Mouse (Mus musculus) kidney, postnatal 0 days (tissue): ENCODE results near the gene Erc2. TPM values are rescaled to one million over a fixed set of nuclear protein-coding genes. Genes with fewer than 3 reads are reported as not detected.

Experiments
- ATAC-seq: fragments of 200-750 bp; cut with Nextera tagmentation; replicated peaks from 2 replicates; pipeline ENCODE4 v1.8.0; 2017; ENCODE audit warnings: low read depth, moderate number of reproducible peaks, moderate TSS enrichment, moderate library complexity; ENCODE audit not compliant: low FRiP score
- DNase-seq: peaks from one replicate; pipeline ENCODE4 v3.0.0-alpha.2; 2016; ENCODE audit warnings: low spot score
- H3K27ac ChIP-seq: fragments of 300-500 bp; sonication (generic); 2 replicates; pipeline ENCODE4 v1.5.1; 2014; ENCODE audit warnings: mild to moderate bottlenecking
- H3K27me3 ChIP-seq: fragments of 300-500 bp; sonication (generic); 2 replicates; pipeline ENCODE4 v1.6.1; 2014; ENCODE audit warnings: low read length, mixed read lengths; ENCODE audit not compliant: insufficient read depth
- H3K36me3 ChIP-seq: fragments of 300-500 bp; sonication (generic); 2 replicates; pipeline ENCODE4 v1.6.1; 2014; ENCODE audit warnings: low read length, mixed read lengths; ENCODE audit not compliant: insufficient read depth
- H3K4me1 ChIP-seq: fragments of 300-500 bp; sonication (generic); replicated peaks from 2 replicates; pipeline ENCODE4 v1.6.1; 2014; ENCODE audit warnings: antibody characterized with exemption, low read length, mixed read lengths; ENCODE audit not compliant: insufficient read depth
- H3K4me2 ChIP-seq: fragments of 300-500 bp; sonication (generic); 2 replicates; pipeline ENCODE4 v1.6.1; 2014; ENCODE audit warnings: mild to moderate bottlenecking, low read length, moderate library complexity, mixed read lengths
- H3K4me3 ChIP-seq: fragments of 300-500 bp; sonication (generic); replicated peaks from 2 replicates; pipeline ENCODE4 v1.5.1; 2014; ENCODE audit warnings: low read depth, low read length
- H3K9ac ChIP-seq: fragments of 300-500 bp; sonication (generic); 2 replicates; pipeline ENCODE4 v1.6.1; 2014; ENCODE audit warnings: low read depth, low read length
- H3K9me3 ChIP-seq: fragments of 300-500 bp; sonication (generic); replicated peaks from 2 replicates; pipeline ENCODE4 v1.6.1; 2016; ENCODE audit warnings: low read length, inconsistent platforms, mixed read lengths
- CTCF ChIP-seq: IDR thresholded peaks from 2 replicates; pipeline ENCODE4 v1.5.1; 2016; ENCODE audit warnings: antibody characterized with exemption, low read depth, mild to moderate bottlenecking, moderate library complexity
- WGBS: fragments of 180-500 bp; shearing (Covaris S2); extraction: QIAGEN DNeasy Blood & Tissue Kit; methylation state at CpG from one replicate; pipeline ENCODE4 v1.1.7; 2014; 5-methylcytosine and 5-hydroxymethylcytosine counted together
- polyA plus RNA-seq: library from polyadenylated mRNA; unstranded; fragments of >200 nt; fragmentation: Nextera tagmentation; extraction: Ambion mirVana; gene quantifications from 2 replicates; pipeline ENCODE4 v1.2.1, GENCODE M21; 2015

Erc2 gene
- polyA plus RNA-seq, 1 experiment from 2014 or later: 6.8 TPM

- DNase-seq: peak; percentile 12
- no peak overlapping the region for H3K4me3 ChIP-seq
- H3K9me3 ChIP-seq: no peaks in the 10 kb centered on the region
- H3K4me2 ChIP-seq: no peak overlapping the region
- peak; percentile 56 for TF ChIP-seq CTCF
- ATAC-seq: no peak
- WGBS: 40% methylated on average over 5 of the region's 5 CpGs
- H3K27ac ChIP-seq: no peak overlapping the region
- H3K36me3 ChIP-seq: no peaks in the 10 kb centered on the region
- H3K27me3 ChIP-seq: no peaks in the 10 kb centered on the region
- H3K9ac ChIP-seq: no peak overlapping the region
- no peaks in the 10 kb centered on the region for H3K4me1 ChIP-seq
Observed at GRCm38 (mm10) chr14:28301251-28301650, 679.0 kb downstream of the Erc2 start.

- Histone ChIP-seq H3K9ac (no peak overlapping the region), H3K4me3 (no peak overlapping the region), H3K36me3 (no peaks in the 10 kb centered on the region), H3K27ac (no peak overlapping the region), H3K4me2 (no peak overlapping the region), H3K9me3 (no peaks in the 10 kb centered on the region), H3K4me1 (no peaks in the 10 kb centered on the region), H3K27me3 (no peaks in the 10 kb centered on the region)
- no peak for TF ChIP-seq CTCF
- DNase-seq: no peak
- WGBS: 63% methylated on average over 5 of the region's 5 CpGs
- ATAC-seq: no peak; the same call in 1 of the 2 replicates
Observed at GRCm38 (mm10) chr14:28304131-28304530, 681.9 kb downstream of the Erc2 start.

- no peak for ATAC-seq
- H3K9me3 ChIP-seq: no peaks in the 10 kb centered on the region
- no peak for TF ChIP-seq CTCF
- H3K4me1 ChIP-seq: no peaks in the 10 kb centered on the region
- no peaks in the 10 kb centered on the region for H3K27me3 ChIP-seq
- H3K4me2 ChIP-seq: no peak overlapping the region
- H3K36me3 ChIP-seq: no peaks in the 10 kb centered on the region
- WGBS: 81% methylated on average over 1 of the region's 1 CpGs
- no peak overlapping the region for H3K4me3 ChIP-seq
- DNase-seq: no peak
- no peak overlapping the region for H3K27ac ChIP-seq
- H3K9ac ChIP-seq: no peak overlapping the region
Observed at GRCm38 (mm10) chr14:28308661-28309060, 686.4 kb downstream of the Erc2 start.

GRCm38 (mm10) chr14:28316851-28317250 is 694.6 kb downstream of the Erc2 start:
- Histone ChIP-seq H3K36me3 (no peaks in the 10 kb centered on the region), H3K4me3 (no peak overlapping the region), H3K4me1 (no peaks in the 10 kb centered on the region), H3K27ac (no peak overlapping the region), H3K4me2 (no peak overlapping the region), H3K9me3 (no peaks in the 10 kb centered on the region), H3K27me3 (no peaks in the 10 kb centered on the region), H3K9ac (no peak overlapping the region)
- no peak for TF ChIP-seq CTCF
- ATAC-seq (no peak), DNase-seq (peak; percentile 45)
- 45% methylated on average over 7 of the region's 7 CpGs for WGBS

GRCm38 (mm10) chr14:28321916-28322534 is 699.8 kb downstream of the Erc2 start:
- no peaks in the 10 kb centered on the region for H3K9me3 ChIP-seq
- H3K36me3 ChIP-seq: no peaks in the 10 kb centered on the region
- DNase-seq: no peak
- H3K27ac ChIP-seq: no peak overlapping the region
- no peaks in the 10 kb centered on the region; the same call in 1 of the 2 replicates for H3K4me1 ChIP-seq
- peak; percentile 19; the same call in 1 of the 2 replicates for TF ChIP-seq CTCF
- WGBS: 79% methylated on average over 5 of the region's 5 CpGs
- H3K4me3 ChIP-seq: no peak overlapping the region
- ATAC-seq: no peak
- H3K9ac ChIP-seq: no peak overlapping the region
- H3K27me3 ChIP-seq: no peaks in the 10 kb centered on the region
- no peak overlapping the region for H3K4me2 ChIP-seq

- Histone ChIP-seq H3K4me1 (no peaks in the 10 kb centered on the region; the same call in 1 of the 2 replicates), H3K4me2 (no peak overlapping the region)
- WGBS: 69% methylated on average over 2 of the region's 2 CpGs
Observed at GRCm38 (mm10) chr14:28323243-28323642, 701.0 kb downstream of the Erc2 start.

GRCm38 (mm10) chr14:28323727-28324126 is 701.5 kb downstream of the Erc2 start:
- 74% methylated on average over 2 of the region's 2 CpGs for WGBS

More at GRCm38 (mm10) chr14:28323243-28323642, 701.0 kb downstream of the Erc2 start:
- ATAC-seq (no peak), DNase-seq (no peak)
- Histone ChIP-seq H3K27me3 (no peaks in the 10 kb centered on the region), H3K9me3 (no peaks in the 10 kb centered on the region), H3K36me3 (no peaks in the 10 kb centered on the region), H3K4me3 (no peak overlapping the region), H3K9ac (no peak overlapping the region), H3K27ac (no peak overlapping the region)
- no peak for TF ChIP-seq CTCF

More at GRCm38 (mm10) chr14:28323727-28324126, 701.5 kb downstream of the Erc2 start:
- H3K9me3 ChIP-seq: no peaks in the 10 kb centered on the region
- no peak for DNase-seq
- H3K4me2 ChIP-seq: no peak overlapping the region
- TF ChIP-seq CTCF: no peak
- H3K4me3 ChIP-seq: no peak overlapping the region
- H3K36me3 ChIP-seq: no peaks in the 10 kb centered on the region
- H3K4me1 ChIP-seq: no peaks in the 10 kb centered on the region; the same call in 1 of the 2 replicates
- ATAC-seq: no peak
- no peak overlapping the region for H3K9ac ChIP-seq
- H3K27me3 ChIP-seq: no peaks in the 10 kb centered on the region
- no peak overlapping the region for H3K27ac ChIP-seq
